Mouse (Mus musculus) heart, postnatal 0 days (tissue): ENCODE measurements at regions not wholly inside any gene's neighbourhood (a gene's known extent, or its start where the extent isn't known, plus 50 kb on each side); places are given as distances from the start of the nearest gene placed in this dataset.

Experiments used
- CTCF ChIP-seq: IDR thresholded peaks from 2 replicates; pipeline ENCODE4 v1.5.1; 2016; ENCODE audit warnings: antibody characterized with exemption, control low read depth, low read depth
- EP300 ChIP-seq: IDR thresholded peaks from 2 replicates; pipeline ENCODE4 v1.6.1; 2016; ENCODE audit warnings: antibody characterized with exemption, low read depth

- no peak for TF ChIP-seq CTCF
- TF ChIP-seq EP300 = no peak
These were observed 59.5 kb upstream of the Sgcd start for GRCm38 (mm10) chr11:48048311-48048710.
